Mouse (Mus musculus) WW6 (cell line): ENCODE results near the gene Hist1h2ba.
A peak's percentile ranks its signal among the peaks of the same experiment; 100 is the strongest.

Experiments
- DNase-seq: peaks from one replicate; pipeline ENCODE4 v3.0.0-alpha.2; 2013; ENCODE audit warnings: low read depth, low spot score

Gene Hist1h2ba

DNA sequence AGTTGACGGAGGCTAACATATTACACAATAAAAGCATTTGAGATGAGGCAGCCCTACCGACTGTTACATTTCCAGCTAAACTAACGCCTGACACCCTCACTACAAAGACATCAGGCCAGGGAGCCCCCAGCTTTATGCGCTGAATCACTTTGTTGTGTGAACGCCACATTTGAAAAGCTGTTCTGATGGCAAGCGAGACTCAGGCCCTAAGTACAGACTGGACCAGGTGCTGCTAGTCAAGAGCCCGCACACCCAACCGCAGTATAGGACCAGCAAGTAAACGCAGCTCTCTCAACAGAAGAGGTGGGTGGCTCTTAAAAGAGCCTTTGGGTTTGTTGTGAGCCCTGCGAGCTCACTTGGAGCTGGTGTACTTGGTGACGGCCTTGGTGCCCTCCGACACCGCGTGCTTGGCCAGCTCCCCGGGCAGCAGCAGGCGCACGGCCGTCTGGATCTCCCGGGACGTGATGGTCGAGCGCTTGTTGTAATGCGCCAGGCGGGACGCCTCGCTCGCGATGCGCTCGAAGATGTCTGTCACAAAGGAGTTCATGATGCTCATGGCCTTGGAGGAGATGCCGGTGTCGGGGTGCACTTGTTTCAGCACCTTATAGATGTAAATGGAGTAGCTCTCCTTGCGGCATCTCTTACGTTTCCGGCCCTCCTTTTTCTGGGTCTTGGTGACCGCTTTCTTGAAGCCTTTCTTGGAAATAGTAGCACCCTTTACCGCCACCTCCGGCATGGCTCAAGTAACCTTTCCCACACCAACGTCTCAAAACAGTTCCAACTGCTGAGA, at the start of gene Hist1h2ba:
Gene Hist1h2ba (minus strand): TSS at position 736 of the 790 bp plus-strand sequence.
- no peak for DNase-seq

DNA sequence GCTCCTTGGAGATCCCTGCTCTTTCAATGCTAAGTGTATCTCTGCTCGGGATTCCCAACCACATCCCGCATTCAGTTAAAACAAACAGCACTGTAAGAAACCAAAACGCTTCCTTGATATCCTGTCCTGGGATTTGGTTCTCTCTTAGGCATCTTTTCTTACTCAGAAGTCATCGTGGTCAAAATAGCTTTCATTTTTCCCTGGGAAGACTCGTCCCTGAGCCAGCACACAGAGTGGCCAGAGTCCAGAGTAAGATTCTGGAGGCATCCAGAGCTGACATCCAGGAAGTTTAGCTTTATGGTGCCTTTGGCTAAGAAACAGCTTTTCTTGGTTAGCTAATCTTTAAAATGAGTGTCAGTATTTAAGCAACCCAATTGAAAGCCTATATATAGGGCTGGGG, 38.3 kb upstream of the Hist1h2ba start:
- no peak for DNase-seq

DNA sequence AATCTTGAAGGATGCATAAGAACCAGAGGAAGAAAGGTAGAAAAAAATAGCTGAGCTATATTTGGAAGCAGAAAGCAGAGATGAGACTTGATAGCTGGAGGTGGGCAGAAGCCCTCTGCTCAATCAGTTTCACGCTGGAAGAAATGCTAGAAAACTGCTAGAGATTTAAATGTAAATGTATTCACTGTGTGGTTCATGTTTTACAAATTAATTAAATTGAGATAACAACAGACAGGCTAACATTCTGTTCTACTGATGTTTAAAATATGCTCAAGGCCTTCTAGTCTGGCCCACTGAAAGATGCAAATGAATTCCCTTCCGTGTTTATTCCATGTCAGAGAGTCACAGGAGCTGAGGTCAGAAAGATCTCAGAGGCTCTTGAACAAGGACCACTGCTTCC, 37.9 kb upstream of the Hist1h2ba start:
- DNase-seq: no peak

DNA sequence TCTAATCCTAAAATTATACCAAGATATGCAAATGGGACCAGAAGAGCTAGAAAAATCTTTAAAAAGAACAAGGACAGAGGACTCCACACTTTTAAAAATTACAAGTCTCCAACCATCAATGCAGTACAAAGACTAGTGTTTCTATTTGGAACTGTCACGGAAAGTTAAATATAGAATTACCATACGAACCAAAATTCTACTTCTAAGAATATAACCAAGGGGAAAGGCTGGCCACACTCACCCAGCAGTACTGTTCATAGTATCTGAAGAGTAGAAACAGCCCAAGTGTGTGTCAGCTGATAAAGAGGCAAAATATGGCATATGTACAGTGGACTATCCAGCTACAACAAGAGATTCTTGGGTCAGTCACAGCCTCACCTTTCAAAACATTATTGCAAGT, 31.0 kb upstream of the Hist1h2ba start:
- DNase-seq: no peak

DNA sequence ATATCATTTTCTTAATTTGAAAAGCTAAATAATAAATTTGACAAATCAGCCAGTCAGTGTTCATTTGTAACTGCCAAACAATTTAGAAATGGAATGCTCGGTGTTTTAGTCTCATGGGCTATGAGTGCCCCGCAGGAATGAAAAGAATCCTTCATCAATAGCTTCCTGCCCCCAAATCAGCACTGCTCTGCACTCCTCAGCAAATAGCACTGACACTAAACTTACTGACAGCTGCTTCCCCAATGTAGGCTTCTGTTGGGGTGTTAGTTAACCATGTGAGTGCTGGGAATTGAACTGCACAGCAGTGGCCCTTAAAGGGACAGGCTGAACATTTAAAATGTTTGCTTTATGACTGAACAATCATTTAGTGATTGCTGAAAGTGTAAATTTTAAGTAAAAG, 25.8 kb upstream of the Hist1h2ba start:
- DNase-seq: no peak

DNA sequence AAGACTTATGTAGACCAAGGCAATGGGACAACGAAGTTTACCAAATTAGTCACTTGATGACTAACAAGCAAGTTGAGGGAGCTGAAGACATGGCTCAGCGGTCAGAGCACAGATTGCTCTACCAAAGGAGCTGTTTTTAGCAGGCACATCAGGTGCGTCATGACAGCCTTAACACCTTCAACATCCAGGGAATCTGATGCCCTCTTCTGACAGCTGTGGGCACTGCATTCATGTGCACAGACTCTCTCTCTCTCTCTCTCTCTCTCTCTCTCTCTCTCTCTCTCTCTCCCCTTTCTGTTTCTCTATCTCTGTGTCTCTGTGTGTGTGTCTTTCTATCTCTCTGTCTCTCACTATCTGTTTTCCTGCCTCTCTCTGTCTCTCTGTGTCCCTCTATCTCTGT, 17.0 kb upstream of the Hist1h2ba start:
- DNase-seq: no peak

DNA sequence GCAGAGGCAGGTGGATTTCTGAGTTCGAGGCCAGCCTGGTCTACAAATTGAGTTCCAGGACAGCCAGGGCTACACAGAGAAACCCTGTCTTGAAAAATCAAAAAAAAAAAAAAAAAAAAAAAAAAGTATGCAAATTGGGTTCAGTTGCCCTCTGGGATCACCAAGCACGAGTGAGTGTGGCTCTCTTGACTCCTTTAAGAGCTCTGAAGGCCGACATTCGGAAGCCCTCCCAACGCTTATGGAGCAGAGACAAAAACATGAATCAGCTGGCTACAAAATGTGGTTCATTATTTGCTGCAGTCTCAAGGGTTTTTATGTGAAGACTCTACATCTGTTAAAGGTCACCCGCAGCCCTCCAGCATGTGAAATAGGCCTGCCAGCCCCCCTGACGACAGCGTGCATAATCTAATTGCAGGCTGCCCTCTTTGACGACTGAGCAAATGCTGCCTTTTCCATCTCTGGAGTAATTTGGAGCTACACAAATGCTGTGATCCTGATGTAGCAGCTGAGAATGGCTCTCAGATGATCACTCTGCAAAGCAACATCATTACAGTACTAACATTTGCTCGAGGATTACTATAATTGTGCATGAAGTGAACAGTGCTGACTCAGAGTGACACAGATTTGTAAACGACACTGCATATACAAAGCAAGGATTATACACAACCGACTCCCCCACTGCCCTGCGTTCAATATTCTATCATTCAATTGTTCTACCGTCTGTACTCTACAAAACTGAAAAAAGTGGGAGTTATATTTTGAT, 15.7 kb upstream of the Hist1h2ba start:
- DNase-seq: no peak

DNA sequence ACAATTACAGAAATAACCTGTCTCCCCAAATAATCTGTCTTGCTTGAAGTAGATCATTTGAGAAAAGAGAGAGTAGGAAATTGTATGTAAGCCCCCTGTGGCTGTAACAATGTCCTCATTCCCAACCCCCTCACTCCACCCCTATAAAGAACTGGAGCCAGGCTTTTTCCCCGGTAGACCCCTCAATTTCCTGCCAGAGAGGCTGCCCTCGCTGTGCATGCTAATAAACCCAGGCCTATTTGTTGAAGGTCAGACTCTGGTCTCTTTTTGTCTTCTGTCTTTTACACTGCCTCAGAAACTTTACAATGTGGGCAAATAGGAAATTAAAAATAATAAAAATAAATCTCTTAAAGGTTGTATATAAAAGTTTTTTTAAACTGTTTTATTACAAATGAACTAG, 12.3 kb upstream of the Hist1h2ba start:
- no peak for DNase-seq

DNA sequence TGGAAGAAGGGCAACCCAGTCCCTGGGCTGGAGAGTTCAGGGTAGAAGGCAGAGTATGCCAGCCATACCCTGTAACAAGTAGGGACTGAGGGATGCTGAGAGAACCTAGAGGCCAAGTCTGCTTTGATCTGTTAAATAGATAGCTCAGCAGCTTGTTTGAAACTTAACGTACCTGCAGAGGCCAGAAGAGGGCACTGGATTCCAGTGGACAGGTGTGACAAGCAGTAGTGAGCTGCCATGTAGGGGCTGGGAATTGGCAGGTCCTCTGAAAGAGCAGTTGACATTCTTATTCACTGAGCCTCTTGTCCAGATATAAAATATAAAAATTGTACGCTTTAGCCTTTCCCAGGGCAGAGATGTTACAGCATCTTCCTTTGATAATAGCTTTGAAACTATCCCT, 8.9 kb upstream of the Hist1h2ba start:
- DNase-seq: no peak

DNA sequence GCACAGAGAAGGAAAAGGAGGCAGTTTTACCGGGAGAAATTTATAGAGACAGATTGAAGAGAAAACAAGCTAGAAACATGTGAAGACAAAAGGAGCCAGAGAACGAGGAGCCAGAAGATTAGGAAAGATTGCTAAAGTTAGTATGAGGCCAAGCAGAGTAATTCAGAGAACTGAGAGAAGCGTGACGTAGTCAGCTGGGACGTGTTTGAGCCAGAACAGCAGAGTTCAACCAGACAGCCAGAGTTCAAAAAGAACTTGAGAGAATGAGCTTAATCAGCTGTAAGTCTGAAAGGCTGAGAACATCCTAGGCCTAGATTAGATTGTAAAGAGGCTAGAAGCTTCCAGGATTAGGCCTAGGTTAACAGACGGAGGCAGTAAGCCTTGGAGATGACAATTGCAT, 6.3 kb upstream of the Hist1h2ba start:
- DNase-seq: no peak

DNA sequence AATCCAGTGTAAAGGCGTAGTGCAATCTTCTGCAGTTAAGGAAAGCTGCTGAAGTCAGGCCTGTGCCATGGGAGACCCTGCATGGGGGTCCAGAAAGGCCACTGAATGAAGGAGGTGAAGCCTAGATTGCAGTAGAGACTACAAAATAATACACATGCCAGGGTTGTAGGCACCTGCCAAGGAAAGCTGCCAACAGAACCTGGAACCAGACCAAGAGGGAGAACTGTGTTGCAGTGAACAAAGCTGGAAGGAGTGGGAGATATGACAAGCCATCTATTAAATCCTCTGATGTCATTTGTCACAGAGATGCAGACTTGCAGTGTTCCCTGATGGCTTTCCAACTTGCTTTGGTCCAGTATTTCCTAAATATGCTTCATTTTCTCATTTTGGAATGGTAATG, 4.7 kb upstream of the Hist1h2ba start:
- no peak for DNase-seq

DNA sequence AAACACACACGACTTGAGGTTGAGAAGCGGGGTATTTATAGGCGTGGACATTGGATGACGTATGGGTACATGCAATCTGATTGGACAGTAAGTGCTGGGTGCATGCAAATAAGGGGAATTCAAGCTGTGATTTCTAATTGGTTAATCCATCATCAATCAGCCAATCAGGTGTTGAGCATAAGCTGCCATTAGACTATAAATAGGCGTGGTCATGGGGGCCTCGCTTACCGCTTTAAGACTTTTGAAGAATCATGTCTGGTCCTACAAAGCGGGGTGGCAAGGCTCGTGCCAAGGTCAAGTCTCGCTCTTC, 210 bp upstream of the Hist1h2ba start, which contains the start of gene Hist1h2aa:
Gene Hist1h2aa (plus strand): TSS at position 252 of the 310 bp plus-strand sequence.
- DNase-seq: peak; percentile 63

DNA sequence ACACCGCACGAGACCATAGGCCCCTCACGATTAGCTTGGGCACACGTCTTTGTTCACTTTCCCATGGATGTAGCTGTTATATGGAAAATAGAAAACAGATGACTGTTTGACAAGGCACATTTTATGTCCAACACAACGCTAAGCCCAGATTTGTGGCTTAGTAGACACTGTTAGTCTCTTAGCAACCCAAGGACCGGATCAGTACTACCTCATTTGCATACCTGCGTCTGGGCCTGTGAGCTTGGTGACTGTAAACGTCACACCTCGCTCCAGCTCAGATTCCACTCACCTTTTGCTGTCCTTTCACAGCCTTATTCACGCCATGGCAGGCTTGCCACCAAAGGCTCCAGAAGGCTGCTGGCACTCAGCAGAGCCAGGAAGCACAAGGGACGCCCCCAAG, 3.1 kb downstream of the Hist1h2ba start:
- DNase-seq: no peak

DNA sequence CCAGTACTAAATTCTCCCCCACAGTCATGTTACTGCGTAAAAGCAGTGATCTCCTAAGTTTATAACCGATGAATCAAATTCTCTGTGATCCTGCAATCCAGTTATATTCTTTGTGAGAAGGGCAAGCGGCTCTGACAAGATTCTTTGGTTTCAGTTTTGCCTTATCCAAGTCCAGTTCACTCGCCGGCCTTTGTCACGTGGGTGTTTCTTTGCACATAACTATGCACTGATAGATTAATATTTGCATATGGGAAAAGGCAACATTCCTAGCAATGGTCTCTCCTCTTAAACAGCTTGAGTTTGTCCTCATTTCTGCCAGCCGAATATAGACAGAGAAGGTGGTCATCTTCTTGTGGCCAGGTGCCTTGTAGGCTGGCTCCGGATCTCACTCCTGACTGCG, 3.5 kb downstream of the Hist1h2ba start:
- DNase-seq: no peak

DNA sequence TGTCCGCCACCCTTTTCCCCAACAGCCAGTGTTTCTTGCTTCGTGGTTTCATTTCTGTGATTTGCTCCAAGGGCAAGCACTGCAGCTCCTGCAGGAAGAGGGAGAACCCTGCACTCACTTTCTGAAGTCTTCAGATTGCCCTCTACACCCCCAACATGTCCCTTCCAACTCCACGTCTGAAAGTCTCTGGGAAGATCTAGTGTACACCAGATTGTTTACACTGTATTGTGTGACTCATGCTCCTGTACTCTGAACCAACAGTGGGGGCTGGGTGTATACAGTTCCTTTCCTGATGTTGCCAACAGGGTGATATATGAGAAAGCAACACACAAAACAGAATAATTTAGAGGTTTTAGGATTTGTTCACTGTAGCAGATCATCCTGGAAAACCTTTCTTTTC, 5.3 kb downstream of the Hist1h2ba start:
- DNase-seq: no peak

DNA sequence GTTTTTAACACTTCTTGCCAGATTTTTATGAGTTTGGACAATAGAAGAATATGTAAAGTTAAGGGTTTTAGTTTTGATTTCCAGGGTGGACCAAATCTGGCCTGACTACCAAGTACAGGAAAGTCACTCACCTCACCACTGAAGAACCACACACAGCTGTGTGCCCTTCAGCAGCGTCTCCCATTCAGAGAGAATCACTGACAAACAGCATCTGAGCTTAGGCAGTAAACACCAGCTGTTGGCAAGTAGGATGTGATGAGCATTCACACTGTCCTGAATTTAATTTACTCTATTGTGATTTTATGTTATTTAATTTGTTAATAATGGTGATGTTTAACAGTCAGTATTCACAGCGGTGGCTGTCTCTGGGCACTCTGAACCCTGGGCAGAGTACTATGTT, 8.2 kb downstream of the Hist1h2ba start:
- no peak for DNase-seq

DNA sequence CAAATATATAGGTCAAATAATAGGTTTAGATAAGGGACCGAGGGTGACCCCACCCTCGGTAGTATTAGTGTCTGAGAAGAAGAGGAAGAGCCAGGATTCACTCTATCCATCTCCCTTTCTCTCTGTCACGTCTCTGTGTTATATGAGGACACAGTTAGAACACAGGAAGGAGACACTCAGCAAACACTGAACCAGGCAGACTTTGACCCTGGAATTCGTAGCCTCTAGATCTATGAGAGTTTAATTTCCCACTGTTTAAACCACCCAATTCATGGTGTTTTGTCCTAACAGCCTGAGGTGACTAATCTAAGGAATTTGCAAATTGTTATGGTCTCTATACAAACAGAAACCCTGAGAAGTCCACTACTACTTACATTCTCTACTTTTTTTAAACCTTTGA, 16.3 kb downstream of the Hist1h2ba start:
- no peak for DNase-seq

DNA sequence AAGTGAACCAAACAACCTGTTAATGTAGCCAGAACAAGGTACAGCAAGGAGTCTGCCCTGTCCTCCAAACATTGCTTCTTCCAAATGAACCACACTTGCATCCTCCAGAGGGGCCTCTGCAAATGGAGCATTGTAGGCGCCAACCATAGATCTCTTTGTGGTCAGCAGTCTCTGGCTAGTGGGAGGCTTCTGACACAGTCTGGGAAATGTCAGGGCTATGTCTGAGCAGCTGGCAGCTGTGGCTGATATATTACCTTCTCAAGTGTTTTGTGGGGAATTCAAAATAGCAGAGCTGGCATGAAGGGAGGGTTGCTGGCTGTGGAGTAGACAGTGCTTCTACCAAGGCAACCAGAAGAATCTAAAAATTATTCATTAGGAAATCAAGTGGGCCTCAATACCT, 17.8 kb downstream of the Hist1h2ba start:
- no peak for DNase-seq

DNA sequence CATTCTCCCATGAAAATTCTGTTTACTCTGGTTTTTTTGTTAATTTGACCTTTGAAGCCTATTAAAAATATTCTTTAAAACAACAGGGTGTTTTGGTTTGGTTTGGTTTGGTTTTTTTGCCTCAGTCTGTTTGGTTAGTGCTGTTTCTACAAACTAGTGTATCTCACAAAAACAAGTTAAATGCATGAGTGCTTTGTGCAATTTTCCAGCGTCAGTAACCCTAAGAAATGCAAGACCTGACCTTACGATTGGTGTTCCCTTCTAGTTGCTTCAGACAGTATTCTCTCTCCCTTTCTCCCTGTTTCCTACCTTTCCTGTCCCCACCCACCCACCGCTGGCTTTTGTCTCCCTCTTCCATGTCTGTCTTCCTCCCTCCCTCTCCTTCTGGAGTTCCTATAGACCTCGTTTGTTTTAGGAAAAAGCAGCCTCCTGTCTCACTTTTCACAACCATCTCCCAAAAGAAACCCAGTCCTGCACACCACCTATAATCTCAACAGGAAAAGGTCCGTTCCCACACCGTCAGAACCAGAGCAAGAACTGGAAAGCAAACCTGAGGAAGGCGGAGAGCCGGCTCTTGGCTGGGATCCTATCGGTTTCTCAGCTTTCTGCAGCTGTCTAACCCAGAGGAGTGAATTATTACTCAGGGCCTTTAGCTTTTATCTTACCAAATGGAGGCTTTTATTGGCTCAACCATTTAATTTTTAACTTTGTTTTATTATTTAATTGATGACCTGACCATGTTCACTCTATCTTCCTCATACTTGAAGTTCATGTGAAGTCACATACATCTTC, 19.4 kb downstream of the Hist1h2ba start, which contains the start of gene Slc17a4:
Gene Slc17a4 (minus strand): TSS at position 634 of the 792 bp plus-strand sequence.
- no peak for DNase-seq

DNA sequence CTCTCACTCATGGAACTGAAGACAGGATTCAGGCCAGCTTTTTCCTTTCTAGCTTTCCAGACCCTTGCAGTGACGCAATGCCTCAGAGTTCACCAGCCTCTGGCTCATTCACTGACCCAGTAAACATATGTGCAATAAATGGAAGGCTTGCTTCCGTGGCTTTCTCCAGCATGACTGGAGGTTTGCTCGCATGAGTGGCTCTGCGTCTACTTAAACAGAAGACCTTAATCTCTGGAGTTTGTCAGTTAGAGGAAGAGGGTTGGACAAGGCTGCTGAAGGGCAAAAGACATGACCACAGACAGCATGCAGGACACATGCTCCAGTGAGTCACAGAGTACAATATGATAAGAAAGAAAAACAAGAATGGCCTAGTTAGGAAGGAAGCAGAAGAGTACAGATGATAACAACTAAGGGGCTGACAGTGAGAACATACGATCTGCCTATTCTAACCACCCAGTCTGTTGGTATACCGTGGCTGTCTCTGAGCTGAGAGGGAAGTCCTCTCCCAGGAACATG, 20.1 kb downstream of the Hist1h2ba start:
- no peak for DNase-seq

DNA sequence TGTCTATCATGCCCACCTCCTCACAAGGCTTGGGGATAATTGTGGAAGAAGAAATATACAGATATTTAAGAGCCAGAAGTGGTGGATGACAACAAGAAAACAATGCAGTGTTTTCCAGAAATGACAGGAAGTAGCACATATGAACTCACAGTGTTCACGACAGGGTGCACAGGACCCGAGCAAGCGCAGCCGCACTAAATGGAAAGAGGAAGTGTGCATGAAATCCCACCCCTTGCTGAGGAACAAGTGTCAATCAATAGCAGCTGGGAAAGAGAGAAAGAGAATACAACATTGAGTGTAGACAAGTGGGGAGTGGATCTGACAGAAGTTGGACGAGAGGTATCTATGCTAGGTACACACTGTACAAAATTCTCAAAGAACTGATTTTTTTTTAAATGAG, 22.6 kb downstream of the Hist1h2ba start:
- no peak for DNase-seq

DNA sequence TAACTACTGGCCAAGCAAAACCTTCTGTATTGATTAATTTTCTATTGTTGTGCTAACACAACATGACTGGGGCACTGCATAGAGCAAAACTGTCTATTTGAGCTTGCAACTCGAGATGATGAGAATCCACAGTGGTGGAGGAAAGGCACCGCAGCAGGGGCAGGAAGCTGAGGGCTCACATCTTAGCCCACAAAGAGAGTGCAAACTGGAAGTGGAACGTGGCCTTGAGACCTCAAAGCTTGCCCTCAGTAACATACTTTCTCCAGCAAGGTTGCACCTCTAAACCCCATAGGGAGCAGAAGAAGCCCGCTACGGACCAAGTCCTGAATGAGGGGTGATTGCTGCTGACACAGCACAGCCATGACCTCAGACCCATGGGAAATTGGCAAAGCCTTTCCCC, 23.8 kb downstream of the Hist1h2ba start:
- DNase-seq: no peak
